Mouse (Mus musculus) embryonic facial prominence, embryonic 14.5 days (tissue): Measurements from ENCODE around the gene Nid1. TPM values are rescaled to one million over a fixed set of nuclear protein-coding genes. Genes with fewer than 3 reads are reported as not detected.

Experiments
- ATAC-seq: fragments of 200-750 bp; cut with Nextera tagmentation; 2 replicates; pipeline ENCODE4 v1.8.0; 2017; ENCODE audit warnings: low read depth, moderate number of reproducible peaks, moderate TSS enrichment
- DNase-seq: peaks from one replicate; pipeline ENCODE4 v3.0.0-alpha.2; 2015; ENCODE audit warnings: low spot score
- H3K27ac ChIP-seq: fragments of 300-500 bp; sonication (generic); replicated peaks from 2 replicates; pipeline ENCODE4 v1.5.1; 2014; ENCODE audit warnings: low read depth, mild to moderate bottlenecking, low read length, moderate library complexity
- H3K27me3 ChIP-seq: fragments of 300-500 bp; sonication (generic); replicated peaks from 2 replicates; pipeline ENCODE4 v1.6.1; 2014; ENCODE audit warnings: low read length; ENCODE audit not compliant: control insufficient read depth, insufficient read depth
- H3K36me3 ChIP-seq: fragments of 300-500 bp; sonication (generic); 2 replicates; pipeline ENCODE4 v1.6.1; 2014; ENCODE audit warnings: low read length, mixed read lengths; ENCODE audit not compliant: control insufficient read depth, insufficient read depth
- H3K4me1 ChIP-seq: fragments of 300-500 bp; sonication (generic); 2 replicates; pipeline ENCODE4 v1.6.1; 2014; ENCODE audit warnings: antibody characterized with exemption, low read length; ENCODE audit not compliant: control insufficient read depth, insufficient read depth
- H3K4me2 ChIP-seq: fragments of 300-500 bp; sonication (generic); 2 replicates; pipeline ENCODE4 v1.6.1; 2014; ENCODE audit warnings: low read depth, mild to moderate bottlenecking, low read length, moderate library complexity, mixed read lengths
- H3K4me3 ChIP-seq: fragments of 300-500 bp; sonication (generic); 2 replicates; pipeline ENCODE4 v1.5.1; 2014; ENCODE audit warnings: low read depth, mild to moderate bottlenecking, low read length
- H3K9ac ChIP-seq: fragments of 300-500 bp; sonication (generic); 2 replicates; pipeline ENCODE4 v1.6.1; 2014; ENCODE audit warnings: low read depth, mild to moderate bottlenecking, low read length, moderate library complexity, mixed read lengths
- H3K9me3 ChIP-seq: fragments of 300-500 bp; sonication (generic); 2 replicates; pipeline ENCODE4 v1.6.1; 2016; ENCODE audit warnings: low read length; ENCODE audit not compliant: control insufficient read depth
- WGBS: fragments of 180-500 bp; shearing (Covaris S2); extraction: QIAGEN DNeasy Blood & Tissue Kit; methylation state at CpG from one replicate; pipeline ENCODE4 v1.1.7; 2014; 5-methylcytosine and 5-hydroxymethylcytosine counted together
- polyA plus RNA-seq: library from polyadenylated mRNA; unstranded; fragments of >200 nt; fragmentation: Nextera tagmentation; extraction: Ambion mirVana; gene quantifications from 2 replicates; pipeline ENCODE4 v1.2.1, GENCODE M21; 2014

Nid1 gene
- polyA plus RNA-seq, 1 experiment from 2014 or later = 142 TPM

- no peak overlapping the region for H3K4me2 ChIP-seq
- 0 out of 2 replicates have a peak, but pooled peaks cover 7% of the 10 kb centered on the region for H3K36me3 ChIP-seq
- WGBS = 57% methylated on average over 4 of the region's 4 CpGs
- no peak overlapping the region for H3K4me3 ChIP-seq
- ATAC-seq (no peak), DNase-seq (no peak)
- H3K9me3 ChIP-seq = no peaks in the 10 kb centered on the region
- no peak overlapping the region for H3K9ac ChIP-seq
- no peaks in the 10 kb centered on the region for H3K27me3 ChIP-seq
- H3K4me1 ChIP-seq = no peaks in the 10 kb centered on the region
- H3K27ac ChIP-seq = no peak overlapping the region
Observed at GRCm38 (mm10) chr13:13514861-13515260, 77.5 kb downstream of the Nid1 start.

- no peak overlapping the region for H3K4me3 ChIP-seq
- peak; percentile 60 for DNase-seq
- ATAC-seq = peak; percentile 67; the same call in 1 of the 2 replicates
- no peaks in the 10 kb centered on the region for H3K4me1 ChIP-seq
- H3K9ac ChIP-seq = peak overlapping the region; percentile 46; the same call in 1 of the 2 replicates
- no peak overlapping the region for H3K27ac ChIP-seq
- no peaks in the 10 kb centered on the region for H3K9me3 ChIP-seq
- peak overlapping the region; percentile 29 for H3K4me2 ChIP-seq
- no peaks in the 10 kb centered on the region for H3K27me3 ChIP-seq
- H3K36me3 ChIP-seq = no peaks in the 10 kb centered on the region
- 49% methylated on average over 17 of the region's 17 CpGs for WGBS
Observed at GRCm38 (mm10) chr13:13516376-13517225, 79.2 kb downstream of the Nid1 start.

- ATAC-seq = no peak
- 84% methylated on average over 7 of the region's 7 CpGs for WGBS
Observed at GRCm38 (mm10) chr13:13518114-13518513, 80.8 kb downstream of the Nid1 start.

GRCm38 (mm10) chr13:13520436-13520835 is 83.1 kb downstream of the Nid1 start:
- no peaks in the 10 kb centered on the region for H3K27me3 ChIP-seq

More at GRCm38 (mm10) chr13:13518114-13518513, 80.8 kb downstream of the Nid1 start:
- Histone ChIP-seq H3K4me2 (no peak overlapping the region), H3K9ac (no peak overlapping the region), H3K27ac (no peak overlapping the region), H3K4me1 (no peaks in the 10 kb centered on the region), H3K4me3 (no peak overlapping the region), H3K27me3 (no peaks in the 10 kb centered on the region), H3K36me3 (no peaks in the 10 kb centered on the region), H3K9me3 (no peaks in the 10 kb centered on the region)
- DNase-seq = no peak

GRCm38 (mm10) chr13:13523625-13524584 is 86.6 kb downstream of the Nid1 start:
- H3K36me3 ChIP-seq = no peaks in the 10 kb centered on the region

More at GRCm38 (mm10) chr13:13520436-13520835, 83.1 kb downstream of the Nid1 start:
- ATAC-seq (no peak), DNase-seq (no peak)
- Histone ChIP-seq H3K27ac (no peak overlapping the region), H3K36me3 (no peaks in the 10 kb centered on the region), H3K4me2 (no peak overlapping the region), H3K4me1 (no peaks in the 10 kb centered on the region), H3K4me3 (no peak overlapping the region), H3K9me3 (no peaks in the 10 kb centered on the region), H3K9ac (no peak overlapping the region)
- 89% methylated on average over 5 of the region's 5 CpGs for WGBS

GRCm38 (mm10) chr13:13525205-13525604 is 87.9 kb downstream of the Nid1 start:
- Histone ChIP-seq H3K4me1 (no peaks in the 10 kb centered on the region), H3K9me3 (no peaks in the 10 kb centered on the region), H3K9ac (no peak overlapping the region), H3K36me3 (no peaks in the 10 kb centered on the region), H3K4me2 (no peak overlapping the region), H3K4me3 (no peak overlapping the region), H3K27me3 (no peaks in the 10 kb centered on the region), H3K27ac (no peak overlapping the region)
- 81% methylated on average over 2 of the region's 2 CpGs for WGBS
- ATAC-seq = no peak
- no peak for DNase-seq

More at GRCm38 (mm10) chr13:13523625-13524584, 86.6 kb downstream of the Nid1 start:
- 70% methylated on average over 9 of the region's 9 CpGs for WGBS
- Histone ChIP-seq H3K27ac (no peak overlapping the region), H3K4me3 (no peak overlapping the region), H3K9me3 (no peaks in the 10 kb centered on the region), H3K9ac (no peak overlapping the region), H3K4me1 (no peaks in the 10 kb centered on the region), H3K27me3 (no peaks in the 10 kb centered on the region), H3K4me2 (no peak overlapping the region)
- ATAC-seq = no peak
- no peak for DNase-seq

GRCm38 (mm10) chr13:13525877-13526276 is 88.5 kb downstream of the Nid1 start:
- ATAC-seq = no peak
- Histone ChIP-seq H3K4me2 (no peak overlapping the region), H3K4me1 (no peaks in the 10 kb centered on the region), H3K27me3 (no peaks in the 10 kb centered on the region), H3K9ac (no peak overlapping the region), H3K27ac (no peak overlapping the region), H3K9me3 (no peaks in the 10 kb centered on the region), H3K36me3 (no peaks in the 10 kb centered on the region), H3K4me3 (no peak overlapping the region)
- no peak for DNase-seq
- WGBS = 84% methylated on average over 5 of the region's 5 CpGs

GRCm38 (mm10) chr13:13529115-13529542 is 91.8 kb downstream of the Nid1 start:
- no peaks in the 10 kb centered on the region for H3K9me3 ChIP-seq
- WGBS = 64% methylated on average over 11 of the region's 11 CpGs

More at GRCm38 (mm10) chr13:13529115-13529542, 91.8 kb downstream of the Nid1 start:
- Histone ChIP-seq H3K36me3 (no peaks in the 10 kb centered on the region), H3K27me3 (no peaks in the 10 kb centered on the region), H3K27ac (no peak overlapping the region), H3K4me3 (no peak overlapping the region), H3K4me1 (no peaks in the 10 kb centered on the region), H3K4me2 (no peak overlapping the region), H3K9ac (no peak overlapping the region)
- ATAC-seq (no peak), DNase-seq (peak; percentile 29)
